In genomic region chr10:71349290-71349689, GRCm38 (mm10) we compare ENCODE assay signal across 9 mouse cellular contexts. TPM values are rescaled to one million over a fixed set of nuclear protein-coding genes. Genes with fewer than 3 reads are reported as not detected.
A peak's percentile ranks its signal among the peaks of the same experiment; 100 is the strongest.
DNase-seq lines count a peak whose midpoint lies in the region; ATAC-seq lines count a peak whose summit lies in the region.
"Had no signal": no experiment of that assay in that cellular context is flagged by ENCODE, and none has a peak within 500 bp of the region (broad histone marks: within the 10 kb centered on the region; RNA-seq: fewer than 3 reads in every experiment).

No protein-coding gene starts in this region.

- no peak for DNase-seq in heart, postnatal 25 days (ENCODE audit: low spot score)
- DNase-seq in adrenal gland, postnatal 10 days, result no peak
- no peak for DNase-seq in cerebellum, adult 9-11 months

- peak overlapping the region; percentile 93; the same call in 1 of the 2 replicates for H3K4me2 ChIP-seq in heart, embryonic 12.5 days
- H3K4me2 ChIP-seq in intestine, embryonic 16.5 days (ENCODE audit: low read depth, low read length), result peak overlapping the region; percentile 72
- peak overlapping the region; percentile 95 for H3K4me2 ChIP-seq in midbrain, embryonic 12.5 days (replicated peaks)

- no peak for ATAC-seq in heart, embryonic 12.5 days (ENCODE audit: insufficient number of reproducible peaks, low FRiP score)
- peak; percentile 7 for ATAC-seq in common myeloid progenitor, adult 5-6 weeks (replicated peaks; ENCODE audit: low read depth, poor library complexity, severe bottlenecking)
- ATAC-seq in intestine, embryonic 16.5 days, result no peak
- no peak for ATAC-seq in midbrain, embryonic 12.5 days (ENCODE audit: low FRiP score, low read depth)
- ATAC-seq in activated CD4-positive, CD25-positive, alpha-beta regulatory T cell, adult 4 months, result no peak
- ATAC-seq: CD4-positive, CD25-positive, alpha-beta regulatory T cell, adult 4 months had no signal

- H3K9me3 ChIP-seq in heart, embryonic 12.5 days (replicated peaks), result no peaks in the 10 kb centered on the region
- no peaks in the 10 kb centered on the region for H3K9me3 ChIP-seq in intestine, embryonic 16.5 days (ENCODE audit: control insufficient read depth, low read length)
- H3K9me3 ChIP-seq in midbrain, embryonic 12.5 days, result no peaks in the 10 kb centered on the region

- H3K4me3 ChIP-seq in heart, embryonic 12.5 days, result 0 out of 2 replicates have a peak overlapping the region, but pooled peaks have one; percentile 85
- H3K4me3 ChIP-seq in intestine, embryonic 16.5 days (ENCODE audit: low read length), result peak overlapping the region; percentile 74
- H3K4me3 ChIP-seq in midbrain, embryonic 12.5 days, result peak overlapping the region; percentile 88

- H3K27me3 ChIP-seq in heart, embryonic 12.5 days (replicated peaks), result no peaks in the 10 kb centered on the region
- no peaks in the 10 kb centered on the region for H3K27me3 ChIP-seq in intestine, embryonic 16.5 days (replicated peaks; ENCODE audit: control insufficient read depth, insufficient read depth, low read length)
- no peaks in the 10 kb centered on the region for H3K27me3 ChIP-seq in midbrain, embryonic 12.5 days

- WGBS in heart, embryonic 12.5 days, result 83% methylated on average over 1 of the region's 1 CpGs
- 83% methylated on average over 1 of the region's 1 CpGs for WGBS in intestine, embryonic 16.5 days
- 90% methylated on average over 1 of the region's 1 CpGs for WGBS in midbrain, embryonic 12.5 days

- H3K36me3 ChIP-seq in heart, embryonic 12.5 days, result no peaks in the 10 kb centered on the region
- H3K36me3 ChIP-seq in intestine, embryonic 16.5 days (ENCODE audit: control insufficient read depth, insufficient read depth, low read length), result no peaks in the 10 kb centered on the region
- no peaks in the 10 kb centered on the region for H3K36me3 ChIP-seq in midbrain, embryonic 12.5 days

- no peak overlapping the region; the same call in 1 of the 2 replicates for H3K9ac ChIP-seq in heart, embryonic 12.5 days
- H3K9ac ChIP-seq in intestine, embryonic 16.5 days (ENCODE audit: low read depth, low read length), result no peak overlapping the region
- H3K9ac ChIP-seq in midbrain, embryonic 12.5 days (replicated peaks), result peak overlapping the region; percentile 86; the same call in 1 of the 2 replicates

- intact Hi-C loops in heart, postnatal 25 days (cut with DNase I), result no loop called here

- H3K27ac ChIP-seq in heart, embryonic 12.5 days (ENCODE audit: poor library complexity, severe bottlenecking), result no peak overlapping the region
- peak overlapping the region; percentile 47 for H3K27ac ChIP-seq in intestine, embryonic 16.5 days (ENCODE audit: low read length)
- no peak overlapping the region for H3K27ac ChIP-seq in midbrain, embryonic 12.5 days (replicated peaks)

- peaks cover 24% of the 10 kb centered on the region for H3K4me1 ChIP-seq in heart, embryonic 12.5 days (replicated peaks)
- H3K4me1 ChIP-seq in intestine, embryonic 16.5 days (ENCODE audit: control insufficient read depth, insufficient read depth, low read length), result peaks cover 28% of the 10 kb centered on the region
- H3K4me1 ChIP-seq in midbrain, embryonic 12.5 days, result peaks cover 25% of the 10 kb centered on the region

RNA-seq across cellular contexts. Expression of gene Ipmk, which starts 1.7 kb away (rescaled TPM):
- 10.2 and 11.9 TPM in 2 replicates for polyA plus RNA-seq in heart, embryonic 12.5 days (2016; fragmentation: Nextera tagmentation; extraction: Ambion mirVana)
- total RNA-seq in heart, postnatal 25 days (2021), result 10 to 100 TPM; 12.8 to 14.6 TPM
- total RNA-seq in common myeloid progenitor, adult 5-6 weeks (2017), result 24.8 and 35.5 TPM in 2 replicates
- polyA plus RNA-seq in intestine, embryonic 16.5 days (2015; fragmentation: Nextera tagmentation; extraction: Ambion mirVana), result 25.4 and 32.6 TPM in 2 replicates
- polyA plus RNA-seq in midbrain, embryonic 12.5 days (2016; fragmentation: Nextera tagmentation; extraction: Ambion mirVana), result 24.4 and 25.4 TPM in 2 replicates
- polyA plus RNA-seq in activated CD4-positive, CD25-positive, alpha-beta regulatory T cell, adult 4 months (2017; shearing (Covaris generic)), result 1 to 10 TPM; 2.8 to 3.1 TPM
- total RNA-seq in adrenal gland, postnatal 10 days (2021), result 10 to 100 TPM; 17.5 to 20.5 TPM

RNA-seq across cellular contexts. Expression of gene Cisd1, which starts 4.5 kb away (rescaled TPM):
- polyA plus RNA-seq in heart, embryonic 12.5 days (2016; fragmentation: Nextera tagmentation; extraction: Ambion mirVana), result 165 and 170 TPM in 2 replicates
- 100 to 1,000 TPM; 306 to 315 TPM for total RNA-seq in heart, postnatal 25 days (2021)
- total RNA-seq in common myeloid progenitor, adult 5-6 weeks (2017), result 26.3 and 27.5 TPM in 2 replicates
- polyA plus RNA-seq in intestine, embryonic 16.5 days (2015; fragmentation: Nextera tagmentation; extraction: Ambion mirVana), result 125 and 134 TPM in 2 replicates
- polyA plus RNA-seq in midbrain, embryonic 12.5 days (2016; fragmentation: Nextera tagmentation; extraction: Ambion mirVana), result 159 and 163 TPM in 2 replicates
- polyA plus RNA-seq in activated CD4-positive, CD25-positive, alpha-beta regulatory T cell, adult 4 months (2017; shearing (Covaris generic)), result 10 to 100 TPM; 34.7 to 43.2 TPM
- total RNA-seq in adrenal gland, postnatal 10 days (2021), result 100 to 1,000 TPM; 157 to 163 TPM
